Mouse (Mus musculus) lung, postnatal 10 days (tissue): Measurements from ENCODE around the gene Nenf.

ENCODE experiments used
- DNase-seq: peaks from one replicate; pipeline ENCODE4 v3.0.0; 2021

Gene Nenf

DNA sequence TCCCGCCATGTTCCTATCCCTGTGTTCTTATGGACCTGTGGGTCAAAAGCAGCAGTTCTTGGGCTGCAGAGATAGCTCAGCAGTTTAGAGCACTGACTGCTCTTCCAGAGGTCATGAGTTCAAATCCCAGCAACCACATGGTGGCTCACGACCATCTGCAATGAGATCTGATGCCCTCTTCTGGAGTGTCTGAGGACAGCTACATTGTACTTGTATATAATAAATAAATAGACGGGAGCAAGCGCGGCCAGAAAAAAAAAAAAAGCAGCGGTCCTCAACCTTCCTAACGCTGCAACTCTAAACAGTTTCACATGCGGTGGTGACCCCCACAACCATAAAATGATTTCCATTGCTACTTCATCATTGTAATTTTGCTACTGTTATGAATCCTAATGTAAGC is 1.2 kb downstream of the Nenf start:
- DNase-seq, result peak; percentile 53

DNA sequence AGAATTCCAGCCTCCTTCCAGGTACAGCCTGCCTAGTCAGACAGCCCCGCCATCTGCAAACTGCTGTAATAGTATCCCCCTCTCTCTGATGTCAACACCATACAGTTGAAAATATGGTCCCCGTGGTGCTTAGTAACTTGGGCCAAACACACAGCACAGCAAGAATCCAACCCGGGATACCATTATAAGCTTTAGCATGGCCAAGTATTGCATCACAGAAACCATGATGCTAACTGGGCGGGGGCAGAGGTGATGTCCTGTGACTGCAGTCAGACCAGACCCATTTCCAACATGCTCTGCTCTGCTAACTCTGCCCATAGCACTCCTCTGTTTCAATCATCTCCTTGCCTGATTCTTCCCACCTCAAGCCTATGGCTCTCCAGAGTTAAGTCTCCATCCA is 4.1 kb downstream of the Nenf start:
- no peak for DNase-seq

DNA sequence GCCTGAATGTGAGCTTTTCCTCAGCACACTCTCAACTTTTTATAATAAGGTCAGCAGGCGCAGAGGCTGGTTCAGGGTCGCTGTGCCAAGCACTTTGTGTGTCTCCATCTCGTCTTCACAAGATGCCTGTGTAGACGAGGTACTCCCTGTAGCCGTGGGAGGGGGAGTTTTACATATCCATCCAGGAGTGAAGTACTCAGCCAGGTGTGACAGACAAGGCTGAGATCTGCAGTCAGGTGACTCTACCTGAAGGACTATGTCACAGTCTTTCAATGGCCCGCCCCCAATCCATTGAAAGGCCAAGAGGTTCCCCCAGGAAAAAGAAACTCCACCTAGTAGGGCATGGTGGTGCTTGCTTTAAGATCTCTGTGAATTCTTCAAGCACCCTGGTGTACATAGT is 4.8 kb downstream of the Nenf start:
- DNase-seq, result no peak

DNA sequence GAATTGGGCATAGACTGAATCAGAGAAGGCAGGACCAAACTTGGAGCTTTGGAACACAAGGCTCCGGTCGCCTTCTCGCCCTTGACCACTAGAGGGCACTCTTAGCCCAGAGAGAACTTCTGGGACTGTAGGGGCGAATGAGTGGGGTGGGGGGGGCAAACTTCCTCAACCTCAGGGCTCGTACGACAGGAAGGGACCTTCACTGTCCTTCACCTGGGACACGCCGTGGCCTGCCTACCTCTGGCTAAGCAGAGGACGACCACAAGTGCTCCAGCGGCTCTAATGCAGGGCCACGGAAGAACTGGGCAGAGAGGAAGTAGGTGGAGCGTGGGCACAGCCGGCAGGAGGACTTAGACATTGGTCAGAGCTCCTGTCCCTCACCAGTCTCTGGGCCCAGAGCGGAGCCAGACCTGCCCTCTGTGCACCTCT is 5.5 kb downstream of the Nenf start:
- DNase-seq, result peak; percentile 90

DNA sequence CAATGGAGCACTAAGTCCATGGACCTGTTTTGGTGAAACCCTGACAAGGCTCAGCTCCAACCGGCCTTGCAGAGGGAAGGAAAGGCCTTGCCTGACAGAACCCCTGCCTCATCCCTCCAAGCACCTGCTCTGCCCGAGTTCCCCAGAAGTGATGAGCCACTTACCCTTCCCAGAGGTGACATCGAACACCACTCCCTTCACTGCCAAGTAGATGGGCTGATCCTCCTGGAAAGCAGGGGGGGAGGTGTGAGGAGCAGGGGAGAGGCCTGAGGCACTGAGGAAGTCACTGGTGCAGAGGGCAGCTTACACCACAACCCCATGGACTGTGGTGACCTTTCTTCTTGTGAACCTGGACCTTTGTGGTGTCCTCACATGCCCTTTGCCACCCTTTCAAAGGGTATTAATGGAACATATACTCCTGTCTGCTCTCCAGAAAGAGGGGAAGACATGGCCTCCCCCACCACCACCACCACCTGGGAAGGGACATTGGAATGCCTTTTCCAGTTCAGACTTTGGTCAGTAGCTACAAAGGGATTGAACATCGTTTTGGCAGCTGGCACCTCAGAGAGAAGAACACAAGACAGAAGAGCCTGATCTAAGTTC is 6.6 kb downstream of the Nenf start:
- DNase-seq, result no peak

DNA sequence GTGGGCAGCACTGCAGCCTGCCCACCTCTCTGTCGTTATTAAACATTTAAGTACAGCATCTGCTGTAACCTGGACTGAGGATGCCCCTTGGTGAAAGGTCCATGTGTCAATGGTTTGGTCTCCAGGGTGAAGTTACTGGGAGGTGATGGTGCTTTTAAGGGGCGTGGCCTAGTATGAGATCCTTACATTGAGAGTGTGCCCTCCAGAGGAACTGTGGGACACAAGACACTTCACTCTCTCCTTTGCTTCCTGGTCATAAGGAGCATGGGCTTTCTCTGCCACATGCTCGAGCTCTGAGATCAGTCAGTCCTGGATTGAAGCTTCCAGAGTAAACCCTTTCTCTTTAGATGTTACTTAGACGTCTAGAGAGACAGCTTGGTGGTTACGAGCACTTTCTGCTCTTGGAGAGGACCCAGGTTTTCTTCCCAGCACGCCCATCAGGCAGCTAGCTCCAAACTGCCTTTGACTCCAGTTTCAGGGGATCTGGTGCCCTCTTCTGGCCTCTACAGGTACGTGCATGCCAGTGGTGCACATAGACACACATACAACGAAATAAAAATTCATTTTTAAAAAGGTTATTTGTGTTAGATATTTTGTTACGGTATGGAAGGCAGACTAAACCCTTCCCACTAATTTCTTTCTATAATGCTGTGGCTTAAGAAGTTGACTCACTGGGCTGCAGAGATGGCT is 10.1 kb downstream of the Nenf start:
- DNase-seq, result no peak

DNA sequence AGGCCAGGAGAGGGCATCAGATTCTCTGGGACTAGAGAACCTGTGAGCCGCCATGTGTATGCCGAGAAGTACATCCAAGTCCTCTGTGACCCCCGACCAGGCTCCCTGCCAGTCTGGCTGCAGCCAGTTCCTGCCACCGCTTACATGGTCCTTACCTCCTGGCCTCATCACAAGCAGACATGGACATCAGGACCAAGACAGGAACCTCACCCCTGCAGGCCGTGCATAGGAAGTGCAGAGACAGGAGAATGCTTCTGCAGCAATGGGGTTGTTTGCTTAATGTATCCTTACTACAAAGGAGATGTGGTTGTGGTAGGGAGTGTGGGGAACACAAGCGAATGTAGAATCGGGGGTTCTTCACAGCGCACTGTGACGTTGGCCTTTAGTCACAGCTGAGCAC is 11.7 kb downstream of the Nenf start:
- DNase-seq, result no peak

DNA sequence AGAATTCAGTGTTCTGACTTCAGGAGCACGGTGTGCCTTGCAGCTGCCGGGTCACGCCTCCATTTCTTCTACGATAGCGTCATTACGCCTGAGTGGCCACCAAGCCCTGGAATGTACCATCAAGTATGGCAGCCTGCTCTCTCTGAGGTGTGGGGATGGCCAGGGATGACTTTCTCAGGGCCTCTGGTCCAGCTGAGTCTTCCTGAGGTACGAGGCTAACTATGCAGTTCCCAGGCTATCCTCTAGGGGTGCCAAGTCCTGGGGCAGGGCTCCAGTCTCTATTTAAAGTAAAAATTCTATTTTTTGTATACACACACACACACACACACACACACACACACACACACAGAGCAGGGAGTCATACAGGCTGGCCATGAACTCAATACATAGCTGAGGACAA is 12.4 kb downstream of the Nenf start:
- peak; percentile 42 for DNase-seq

DNA sequence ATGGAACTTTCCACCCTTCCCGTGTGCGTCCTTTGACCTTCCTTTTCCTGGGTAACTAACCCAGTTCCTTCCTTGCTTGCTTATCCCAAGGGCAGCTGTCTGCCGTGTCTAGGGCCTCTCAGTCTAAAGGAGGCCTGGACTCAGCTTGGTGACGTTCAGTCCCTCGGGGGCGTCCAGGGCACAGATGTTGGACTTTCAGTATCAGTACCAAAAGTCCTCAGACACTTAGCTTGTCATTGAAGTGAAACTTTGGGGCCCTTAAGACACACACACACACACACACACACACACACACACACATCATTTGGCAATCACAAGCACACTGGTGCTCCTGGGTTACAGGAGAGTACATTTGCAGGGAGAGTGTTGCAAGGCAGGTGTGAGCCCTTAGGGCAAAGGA is 13.8 kb downstream of the Nenf start:
- DNase-seq, result no peak

DNA sequence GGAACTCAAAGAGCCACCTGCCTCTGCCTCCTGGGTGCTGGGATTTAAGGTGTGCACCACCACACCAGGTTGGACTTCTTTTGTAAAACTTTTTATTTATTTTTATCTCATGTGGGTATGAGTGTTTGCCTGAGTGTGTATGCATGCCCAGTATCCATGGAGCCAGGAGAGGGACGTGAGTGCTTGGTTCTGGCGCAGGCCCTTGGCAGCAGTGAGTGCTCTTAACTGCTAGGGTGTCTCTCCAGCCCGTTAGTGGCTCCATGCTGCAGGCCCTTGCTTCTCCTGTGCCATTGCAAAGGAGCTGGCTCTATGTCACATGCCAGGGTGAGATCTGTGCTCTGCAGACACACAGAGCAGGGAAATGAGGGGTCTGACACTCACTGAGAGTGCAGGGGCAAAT is 14.3 kb downstream of the Nenf start:
- peak; percentile 44 for DNase-seq

DNA sequence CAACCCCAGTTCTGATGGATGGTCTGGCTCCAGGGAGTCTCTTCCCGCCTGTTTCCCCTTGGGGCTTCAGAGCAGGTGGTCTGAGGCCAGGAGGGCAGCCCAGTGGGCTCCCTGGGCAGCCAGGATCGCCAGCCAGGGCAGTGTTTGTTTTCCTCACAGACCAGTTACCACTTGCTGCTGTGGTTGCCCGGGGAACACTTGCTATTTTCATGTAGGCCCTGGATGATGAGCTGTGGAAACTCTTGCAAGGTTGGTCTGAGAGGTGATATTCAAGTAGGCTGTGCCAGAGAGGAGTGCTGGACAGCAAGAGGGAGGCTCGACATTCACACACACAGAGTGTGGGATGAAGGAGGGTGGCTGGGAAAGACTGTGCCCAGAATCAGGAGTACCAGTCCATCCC is 16.1 kb downstream of the Nenf start:
- DNase-seq, result no peak

DNA sequence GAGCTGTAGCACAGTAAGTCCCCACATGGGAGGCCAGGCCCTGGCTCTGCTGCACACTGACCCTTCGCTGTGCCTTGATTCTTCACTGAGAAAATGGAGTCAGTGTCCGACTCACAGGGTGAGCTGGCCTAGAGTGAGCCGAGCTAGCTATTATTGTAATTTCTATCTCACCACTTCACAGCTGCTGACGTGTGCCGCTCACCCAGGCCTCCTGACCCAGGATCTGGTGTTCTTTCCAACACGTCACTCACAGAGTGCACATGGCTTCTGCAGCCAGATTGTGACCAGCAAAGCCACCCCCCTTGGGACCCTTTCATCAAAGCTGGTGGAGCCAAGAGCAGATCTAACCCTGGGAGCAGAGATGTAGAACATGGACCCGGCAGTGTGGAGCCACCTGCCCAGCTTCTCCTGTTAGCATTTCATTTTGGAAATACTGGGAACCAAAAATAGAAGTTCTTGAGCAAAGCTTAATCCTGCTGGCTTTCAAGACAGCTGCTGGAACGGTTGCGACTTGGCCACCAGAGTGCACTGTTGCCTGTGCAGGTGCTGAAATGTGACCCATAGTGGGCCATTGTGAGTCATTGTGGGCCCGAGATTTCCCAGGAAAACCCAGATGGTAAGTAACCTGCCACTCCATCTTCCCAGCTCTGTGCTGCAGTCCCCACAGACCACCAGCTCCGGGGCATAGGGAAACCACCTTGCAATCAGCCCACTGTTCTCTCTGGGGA is 18.6 kb downstream of the Nenf start:
- DNase-seq, result peak; percentile 66

DNA sequence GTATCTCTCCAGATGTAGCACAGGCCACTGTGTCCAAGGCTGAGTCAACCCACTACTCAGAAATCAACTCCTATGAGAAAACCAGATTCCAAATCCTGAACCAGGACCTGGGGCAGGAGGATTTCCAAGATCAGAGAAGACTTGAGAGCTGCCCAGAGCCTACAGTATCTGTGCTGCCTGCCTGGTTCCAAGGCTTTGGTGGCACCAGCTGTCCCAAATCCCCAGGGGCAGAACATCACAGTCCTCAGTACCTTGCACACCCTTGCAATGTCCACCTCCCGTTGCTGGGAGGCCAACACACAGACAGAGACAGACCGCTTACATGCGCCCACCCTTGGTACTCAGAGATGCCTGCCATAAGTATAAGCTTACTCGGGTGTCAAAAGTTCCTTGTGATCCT is 19.7 kb downstream of the Nenf start:
- no peak for DNase-seq

DNA sequence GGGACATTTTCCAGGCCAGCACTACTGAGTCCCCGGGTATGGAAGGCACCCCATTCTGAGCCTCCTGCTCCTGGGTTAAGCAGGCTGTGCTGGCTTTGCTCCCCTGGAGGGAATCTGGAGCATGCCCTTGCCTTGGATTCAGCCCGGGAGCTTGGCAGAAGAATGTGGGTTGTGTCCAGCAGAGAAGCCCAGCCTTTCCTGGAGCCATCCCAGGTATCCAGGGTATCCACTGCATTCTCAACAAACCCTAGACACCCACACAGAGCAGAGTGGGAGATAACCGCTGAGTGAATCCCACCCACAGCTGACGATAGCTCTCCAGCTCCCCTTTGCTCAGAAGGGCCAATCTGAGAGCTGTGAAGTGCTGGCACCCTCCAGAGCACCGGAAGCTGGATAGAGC is 21.5 kb downstream of the Nenf start:
- peak; percentile 82 for DNase-seq

DNA sequence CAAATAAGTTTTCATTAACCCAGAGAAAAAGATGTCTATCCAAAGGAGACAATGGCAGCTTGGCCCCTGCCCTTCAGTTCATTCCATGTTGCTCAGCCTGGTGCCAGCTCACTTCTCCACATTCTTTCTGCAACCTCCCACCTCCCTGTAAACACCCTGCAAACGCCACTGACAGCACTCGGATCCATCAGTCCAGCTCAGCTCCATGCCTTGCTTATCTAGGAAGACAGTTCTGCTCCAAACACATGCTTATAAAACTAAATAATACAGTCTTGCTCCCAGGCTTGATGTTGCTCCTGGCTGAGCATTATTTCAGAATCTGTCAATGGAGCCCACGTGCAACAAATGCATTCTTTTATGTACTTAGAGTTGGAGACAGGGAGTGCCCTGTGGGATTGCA is 22.2 kb downstream of the Nenf start:
- DNase-seq, result no peak

DNA sequence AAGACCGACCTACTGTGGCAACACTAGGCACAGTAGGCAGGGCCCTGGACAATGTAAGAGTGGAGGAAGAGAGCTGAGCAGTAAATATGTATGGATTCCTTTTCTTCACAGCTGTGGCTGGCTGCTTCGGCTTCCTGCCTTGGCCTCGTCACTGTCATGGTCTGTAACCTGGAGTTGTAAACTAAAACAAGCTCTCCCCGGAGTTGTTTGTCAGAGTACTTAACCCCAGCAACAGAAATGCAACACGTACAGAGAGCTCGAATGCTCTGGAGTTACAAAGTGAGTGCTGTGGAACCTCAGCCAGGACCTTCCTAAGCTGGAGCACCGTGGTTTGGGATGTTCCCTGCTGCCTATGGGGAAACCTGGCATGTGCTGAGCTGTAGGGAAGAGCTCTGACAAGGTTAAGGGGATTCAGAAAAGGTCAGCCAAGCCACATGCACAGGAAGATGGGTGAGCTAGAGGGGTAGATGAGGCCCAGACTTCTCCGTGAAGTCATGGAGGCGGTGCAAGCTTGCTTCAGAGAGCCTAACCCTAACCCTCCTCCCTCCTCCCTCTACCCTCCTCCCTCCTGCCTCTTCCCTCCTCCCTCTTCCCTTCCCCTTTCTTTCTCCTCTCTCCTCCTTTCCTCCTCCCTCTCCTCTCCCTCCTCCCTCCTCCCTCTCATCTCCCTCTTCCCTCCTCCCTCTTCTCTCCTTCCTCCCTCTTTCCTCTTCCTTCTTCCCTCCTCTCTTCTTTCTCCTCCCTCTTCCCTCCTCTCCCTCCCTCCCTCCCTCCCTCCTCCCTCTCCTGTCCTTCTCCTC is 23.8 kb downstream of the Nenf start:
- no peak for DNase-seq

DNA sequence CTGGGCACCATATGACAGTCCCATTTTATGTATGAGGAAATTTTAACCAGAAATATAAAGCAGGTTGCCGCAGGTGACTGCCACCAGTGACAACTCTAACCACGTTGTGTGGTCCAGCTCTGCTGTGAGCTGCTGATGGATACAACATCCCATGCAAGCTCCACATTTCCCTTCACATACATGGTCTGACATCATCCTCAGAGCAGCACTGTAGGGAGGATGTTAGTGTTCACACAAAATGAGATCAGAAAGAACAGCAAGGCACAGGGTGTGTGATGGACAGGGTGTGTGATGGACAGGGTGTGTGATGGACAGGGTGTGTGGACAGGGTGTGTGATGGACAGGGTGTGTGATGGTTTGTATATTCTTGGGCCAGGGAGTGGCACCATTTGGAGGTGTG is 24.9 kb downstream of the Nenf start:
- no peak for DNase-seq

DNA sequence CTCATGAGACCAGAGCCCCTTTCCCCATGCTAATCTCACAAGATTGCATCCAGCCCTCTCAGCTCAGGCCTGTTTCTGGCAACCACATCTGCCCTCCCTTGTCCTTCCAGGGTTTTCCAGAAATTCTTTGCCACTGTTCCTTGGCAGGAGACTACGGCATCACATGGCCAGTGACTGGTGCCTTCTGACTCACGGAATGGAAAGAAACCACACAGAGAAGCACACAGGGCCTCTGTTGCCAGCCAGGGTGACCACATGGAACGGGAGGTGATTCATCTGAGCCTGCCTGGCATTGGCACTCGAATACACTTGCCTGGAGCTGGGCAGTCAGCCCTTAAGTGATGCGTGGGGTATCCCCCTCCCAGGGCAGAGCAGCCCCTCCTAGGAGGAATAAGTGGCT is 25.6 kb downstream of the Nenf start:
- peak; percentile 72 for DNase-seq

DNA sequence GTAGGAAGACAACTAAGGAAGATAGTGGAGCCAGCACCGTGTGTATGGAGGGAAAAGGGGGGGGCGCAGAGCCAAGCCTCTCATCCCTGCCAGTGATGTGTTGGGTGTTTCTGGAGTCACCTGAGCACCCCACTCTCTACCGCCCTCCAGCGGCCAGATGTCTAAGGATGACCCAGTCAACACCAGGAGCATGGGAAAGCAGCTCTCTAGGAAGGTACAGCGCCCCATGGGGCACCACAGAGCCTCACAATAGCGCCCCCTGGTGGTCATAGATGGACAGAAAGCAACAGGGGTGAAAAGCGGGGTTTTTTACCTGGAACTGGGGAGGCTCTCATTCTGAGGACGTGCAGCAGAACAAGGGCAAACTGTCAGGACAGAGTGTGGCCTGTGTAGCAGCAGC is 29.2 kb downstream of the Nenf start:
- DNase-seq, result peak; percentile 81

DNA sequence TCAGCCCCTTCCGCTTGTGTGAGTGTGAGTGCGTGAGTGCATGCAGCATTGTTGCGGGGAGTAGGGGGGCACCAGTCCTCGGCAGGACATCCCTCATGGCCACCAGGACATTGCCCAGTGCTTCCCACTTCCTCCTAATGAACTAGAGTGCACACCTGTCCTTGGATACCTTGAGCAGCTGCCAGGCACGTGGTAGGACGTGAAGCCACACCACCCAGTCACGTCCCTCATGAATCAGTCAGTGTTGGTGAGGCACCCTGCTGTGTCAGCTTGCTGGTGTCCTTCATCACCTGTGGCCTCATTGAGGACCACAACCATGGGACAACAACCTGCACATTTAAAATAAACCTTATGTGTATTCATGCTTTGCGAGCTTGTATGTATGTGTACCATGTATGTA is 33.5 kb downstream of the Nenf start:
- no peak for DNase-seq

DNA sequence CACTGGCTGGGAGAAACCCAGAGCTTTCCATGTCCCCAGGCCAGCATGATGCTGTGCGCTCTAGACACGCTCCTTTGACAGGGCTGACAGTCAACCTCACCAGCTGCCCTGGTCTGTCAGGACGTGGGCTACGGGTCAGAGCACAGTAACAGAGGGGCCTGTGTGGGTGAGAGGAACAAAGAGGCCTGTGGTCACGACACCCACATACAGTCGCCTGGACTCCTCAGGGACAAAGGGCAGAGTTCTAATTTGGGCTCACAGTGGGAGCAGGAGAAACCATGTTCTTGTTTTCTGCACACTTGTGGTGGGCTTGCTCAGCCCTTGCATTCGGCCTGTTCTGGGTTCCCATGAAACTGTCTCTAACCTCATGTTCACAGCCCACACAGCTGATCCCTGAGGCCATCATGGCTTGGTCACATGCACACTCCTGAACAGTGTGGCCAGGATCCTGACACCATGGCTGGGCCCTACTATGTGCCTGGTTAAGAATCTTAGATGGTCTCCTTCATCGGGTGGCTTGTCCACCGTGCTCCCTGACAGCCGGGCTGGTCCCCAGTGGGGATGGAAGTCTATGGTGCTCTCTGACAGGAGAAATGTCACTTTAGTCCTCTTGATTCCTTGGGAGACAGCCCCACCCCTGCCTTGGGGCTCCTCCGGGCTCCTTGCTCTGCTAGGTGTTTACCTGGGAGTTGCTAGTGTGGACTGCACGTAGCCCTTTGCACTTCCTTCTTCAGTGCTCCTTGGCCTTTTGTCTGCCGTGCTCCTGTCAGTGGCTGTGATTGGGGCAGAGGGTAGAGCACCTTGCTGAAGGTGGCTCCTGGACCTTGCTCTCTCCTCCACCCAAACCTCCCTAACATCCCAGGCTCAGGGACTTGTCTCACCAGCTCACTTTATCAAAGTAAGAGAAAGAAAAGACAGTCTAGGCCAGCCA is 34.6 kb downstream of the Nenf start:
- DNase-seq, result no peak

DNA sequence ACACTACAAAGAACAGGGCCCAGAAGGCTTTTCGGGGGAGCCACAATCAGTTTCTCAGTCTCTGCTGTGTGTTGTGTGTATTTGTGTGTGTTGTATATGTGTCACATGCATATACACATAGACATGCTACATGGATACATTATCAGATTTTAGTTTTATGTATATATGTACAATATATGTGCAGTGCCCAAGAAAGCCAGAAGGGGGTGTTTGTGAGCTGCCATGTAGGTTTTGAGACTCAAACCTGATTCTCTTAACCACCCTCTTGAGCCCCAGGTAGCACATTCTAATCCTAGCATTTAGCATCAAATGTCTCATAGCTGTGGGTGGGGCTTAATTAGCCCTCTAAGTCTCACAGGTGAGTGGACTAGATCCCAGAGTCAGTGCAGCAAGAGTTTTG is 35.7 kb downstream of the Nenf start:
- no peak for DNase-seq
